9 mouse cellular contexts compared by ENCODE assay signal in genomic region chr4:97780024-97780423, GRCm38 (mm10). TPM values are rescaled to one million over a fixed set of nuclear protein-coding genes. Genes with fewer than 3 reads are reported as not detected.
A peak's percentile ranks its signal among the peaks of the same experiment; 100 is the strongest.
DNase-seq lines count a peak whose midpoint lies in the region; ATAC-seq and TF ChIP-seq lines count a peak whose summit lies in the region.
"Had no signal": no experiment of that assay in that cellular context is flagged by ENCODE, and none has a peak within 500 bp of the region (broad histone marks: within the 10 kb centered on the region; RNA-seq: fewer than 3 reads in every experiment).

No protein-coding gene starts in this region.

- peaks cover 21% of the 10 kb centered on the region for H3K36me3 ChIP-seq in kidney, embryonic 15.5 days
- H3K36me3 ChIP-seq in midbrain, embryonic 13.5 days, result peaks cover 9% of the 10 kb centered on the region

- peak overlapping the region; percentile 78; the same call in 1 of the 2 replicates for H3K4me3 ChIP-seq in kidney, embryonic 15.5 days (replicated peaks)
- peak overlapping the region; percentile 21; the same call in 1 of the 2 replicates for H3K4me3 ChIP-seq in cortical plate, adult 2 months (ENCODE audit: insufficient read depth, low read length)
- peak overlapping the region; percentile 72 for H3K4me3 ChIP-seq in midbrain, embryonic 13.5 days (replicated peaks)
- H3K4me3 ChIP-seq: megakaryocyte, embryonic 14.5 days had no signal

- 32% methylated on average over 7 of the region's 7 CpGs for WGBS in kidney, embryonic 15.5 days
- WGBS in midbrain, embryonic 13.5 days, result 30% methylated on average over 7 of the region's 7 CpGs

- H3K27ac ChIP-seq in kidney, embryonic 15.5 days, result 0 out of 2 replicates have a peak overlapping the region, but pooled peaks have one; percentile 28
- H3K27ac ChIP-seq in cortical plate, adult 2 months (ENCODE audit: insufficient read depth, low read length), result peak overlapping the region; percentile 81; the same call in 1 of the 2 replicates
- 0 out of 2 replicates have a peak overlapping the region, but pooled peaks have one; percentile 7 for H3K27ac ChIP-seq in midbrain, embryonic 13.5 days

- TF ChIP-seq POLR2A in cortical plate, adult 2 months (IDR thresholded peaks at IDR 0.05; ENCODE audit: extremely low read depth, insufficient read depth, low read length), result no peak

- no peak overlapping the region for H3K9ac ChIP-seq in kidney, embryonic 15.5 days
- H3K9ac ChIP-seq in midbrain, embryonic 13.5 days (replicated peaks), result peak overlapping the region; percentile 24; the same call in 1 of the 2 replicates

- H3K9me3 ChIP-seq in kidney, embryonic 15.5 days (replicated peaks), result no peaks in the 10 kb centered on the region
- H3K9me3 ChIP-seq in midbrain, embryonic 13.5 days, result no peaks in the 10 kb centered on the region

- H3K4me2 ChIP-seq in kidney, embryonic 15.5 days, result peak overlapping the region; percentile 88
- H3K4me2 ChIP-seq in midbrain, embryonic 13.5 days (replicated peaks), result peak overlapping the region; percentile 88

- ATAC-seq in kidney, embryonic 15.5 days (replicated peaks; ENCODE audit: low FRiP score), result no peak
- no peak for ATAC-seq in midbrain, embryonic 13.5 days

- no peak for DNase-seq in kidney, adult 9 months
- peak; percentile 61 to 62 for DNase-seq in heart, postnatal 10 days
- DNase-seq in frontal cortex, postnatal 14 days (ENCODE audit: low spot score in 2 of 2), result no peak
- DNase-seq in urinary bladder, postnatal 14 days (ENCODE audit: low spot score), result no peak
- no peak for DNase-seq in thymus, postnatal 10 days (ENCODE audit: low spot score in 2 of 2)

- peaks cover 26% of the 10 kb centered on the region for H3K4me1 ChIP-seq in kidney, embryonic 15.5 days
- H3K4me1 ChIP-seq in cortical plate, adult 2 months (ENCODE audit: control insufficient read depth, insufficient read depth, low read length), result no peaks in the 10 kb centered on the region
- peaks cover 32% of the 10 kb centered on the region for H3K4me1 ChIP-seq in midbrain, embryonic 13.5 days (replicated peaks)

- intact Hi-C loops in heart, postnatal 10 days (cut with DNase I), result no loop called here

- TF ChIP-seq CTCF in cortical plate, adult 2 months (IDR thresholded peaks at IDR 0.05; ENCODE audit: extremely low read depth, insufficient read depth, low read length), result no peak

- peaks cover 75% of the 10 kb centered on the region for H3K27me3 ChIP-seq in kidney, embryonic 15.5 days
- H3K27me3 ChIP-seq in midbrain, embryonic 13.5 days, result peaks cover 72% of the 10 kb centered on the region

RNA-seq across cellular contexts. Expression of gene E130114P18Rik, which starts 2.1 kb away (rescaled TPM):
- 0.51 and 0.59 TPM in 2 replicates for polyA plus RNA-seq in kidney, embryonic 15.5 days (2015; fragmentation: Nextera tagmentation; extraction: Ambion mirVana)
- polyA plus RNA-seq in cortical plate, adult 2 months (2012; rRNA removed), result 12.7 and 14.3 TPM in 2 replicates
- total RNA-seq in heart, postnatal 10 days (2021), result under 1 TPM; 0.34 to 0.47 TPM
- 22.5 and 24.4 TPM in 2 replicates for polyA plus RNA-seq in midbrain, embryonic 13.5 days (2015; fragmentation: Nextera tagmentation; extraction: Ambion mirVana)

RNA-seq across cellular contexts. Expression of gene Nfia, which starts 7.5 kb away (rescaled TPM):
- 26.8 and 29.3 TPM in 2 replicates for polyA plus RNA-seq in kidney, embryonic 15.5 days (2015; fragmentation: Nextera tagmentation; extraction: Ambion mirVana)
- 21.5 and 24.1 TPM in 2 replicates for polyA plus RNA-seq in cortical plate, adult 2 months (2012; rRNA removed)
- total RNA-seq in heart, postnatal 10 days (2021), result 100 to 1,000 TPM; 196 to 199 TPM
- polyA plus RNA-seq in midbrain, embryonic 13.5 days (2015; fragmentation: Nextera tagmentation; extraction: Ambion mirVana), result 31.7 and 36.2 TPM in 2 replicates

Comparison
In these comparisons a context has a peak if more than half of its experiments do, and no peak if none do; other contexts are left out.
1. H3K27ac ChIP-seq: peak in every context shown above with its lines; median percentile 81 in cortical plate, adult 2 months; 28 in kidney, embryonic 15.5 days; 7 in midbrain, embryonic 13.5 days.
2. H3K4me3 ChIP-seq: peak in every context shown above with its lines; median percentile 78 in kidney, embryonic 15.5 days; 72 in midbrain, embryonic 13.5 days; 21 in cortical plate, adult 2 months.
3. DNase-seq: peak in heart, postnatal 10 days (2 of 2); none in kidney, adult 9 months (single experiment), frontal cortex, postnatal 14 days (0 of 2), urinary bladder, postnatal 14 days (single experiment) and thymus, postnatal 10 days (0 of 2).